Mouse (Mus musculus) bone marrow macrophage, adult 2 months (primary cell): ENCODE measurements around the gene Lpar1.

Experiments used
- CTCF ChIP-seq: IDR thresholded peaks from 2 replicates; pipeline ENCODE4 v1.5.1; 2012; ENCODE audit warnings: low read depth, mild to moderate bottlenecking, low read length, moderate library complexity
- POLR2A ChIP-seq: IDR thresholded peaks from 2 replicates; pipeline ENCODE4 v1.6.1; 2012; ENCODE audit warnings: mild to moderate bottlenecking, low read depth, low read length, borderline replicate concordance

GRCm38 (mm10) chr4:58574024-58574423, 20.3 kb upstream of the Lpar1 start:
- TF ChIP-seq POLR2A = no peak
- TF ChIP-seq CTCF = no peak
